Mouse (Mus musculus) hindbrain, embryonic 13.5 days (tissue): ENCODE measurements around the gene Dvl3. TPM values are rescaled to one million over a fixed set of nuclear protein-coding genes. Genes with fewer than 3 reads are reported as not detected.

Source experiments
- ATAC-seq: fragments of 200-750 bp; cut with Nextera tagmentation; 2 replicates; pipeline ENCODE4 v1.8.0; 2017; ENCODE audit warnings: moderate TSS enrichment; ENCODE audit not compliant: low FRiP score
- H3K27ac ChIP-seq: fragments of 300-500 bp; sonication (generic); 2 replicates; pipeline ENCODE4 v1.5.1; 2015; ENCODE audit warnings: inconsistent platforms, mild to moderate bottlenecking, moderate library complexity
- H3K27me3 ChIP-seq: fragments of 300-500 bp; sonication (generic); 2 replicates; pipeline ENCODE4 v1.6.1; 2015; ENCODE audit warnings: mild to moderate bottlenecking, inconsistent platforms
- H3K36me3 ChIP-seq: fragments of 300-500 bp; sonication (generic); 2 replicates; pipeline ENCODE4 v1.6.1; 2015; ENCODE audit warnings: mild to moderate bottlenecking, inconsistent platforms
- H3K4me1 ChIP-seq: fragments of 300-500 bp; sonication (generic); replicated peaks from 2 replicates; pipeline ENCODE4 v1.6.1; 2015; ENCODE audit warnings: inconsistent platforms
- H3K4me2 ChIP-seq: fragments of 300-500 bp; sonication (generic); 2 replicates; pipeline ENCODE4 v1.6.1; 2015; ENCODE audit warnings: inconsistent platforms, mild to moderate bottlenecking, moderate library complexity
- H3K4me3 ChIP-seq: fragments of 300-500 bp; sonication (generic); 2 replicates; pipeline ENCODE4 v1.5.1; 2015; ENCODE audit warnings: mild to moderate bottlenecking, inconsistent platforms
- H3K9ac ChIP-seq: fragments of 300-500 bp; sonication (generic); 2 replicates; pipeline ENCODE4 v1.6.1; 2015; ENCODE audit warnings: mild to moderate bottlenecking, inconsistent platforms
- H3K9me3 ChIP-seq: fragments of 300-500 bp; sonication (generic); 2 replicates; pipeline ENCODE4 v1.6.1; 2016; ENCODE audit warnings: inconsistent platforms
- WGBS: fragments of 180-500 bp; shearing (Covaris S2); methylation state at CpG from one replicate; pipeline ENCODE4 v1.1.7; 2015; 5-methylcytosine and 5-hydroxymethylcytosine counted together
- polyA plus RNA-seq: library from polyadenylated mRNA; unstranded; fragments of >200 nt; fragmentation: Nextera tagmentation; extraction: Ambion mirVana; gene quantifications from 2 replicates; pipeline ENCODE4 v1.2.1, GENCODE M21; 2015

Dvl3 gene
- polyA plus RNA-seq, 1 experiment from 2014 or later = 40.7 TPM

DNA sequence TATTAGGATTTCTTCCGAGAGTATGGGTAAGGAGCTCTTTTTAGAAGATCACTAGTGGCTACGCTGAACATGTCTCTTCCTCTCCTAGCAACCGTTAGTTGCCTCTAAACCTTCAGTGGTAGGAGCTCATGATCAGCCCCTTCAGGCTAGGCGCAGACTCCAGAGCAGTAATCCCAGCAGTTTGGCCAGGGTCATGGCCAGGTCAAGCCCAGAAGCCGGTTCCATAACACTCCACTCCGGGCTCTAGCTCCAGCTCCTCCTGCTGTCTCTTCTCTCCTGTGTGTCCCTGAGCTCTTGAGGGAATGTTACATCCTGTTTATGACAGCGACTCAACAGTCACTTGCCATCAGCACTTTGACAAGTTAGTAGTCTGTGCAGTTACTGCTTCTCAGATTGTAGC is 40.6 kb downstream of the Dvl3 start:
- Histone ChIP-seq H3K9ac (no peak overlapping the region), H3K27ac (no peak overlapping the region), H3K4me2 (no peak overlapping the region), H3K4me1 (no peaks in the 10 kb centered on the region), H3K9me3 (no peaks in the 10 kb centered on the region), H3K27me3 (no peaks in the 10 kb centered on the region), H3K4me3 (no peak overlapping the region), H3K36me3 (peaks cover 90% of the 10 kb centered on the region)
- ATAC-seq = no peak
- 83% methylated on average over 7 of the region's 7 CpGs for whole genome bisulfite sequencing

DNA sequence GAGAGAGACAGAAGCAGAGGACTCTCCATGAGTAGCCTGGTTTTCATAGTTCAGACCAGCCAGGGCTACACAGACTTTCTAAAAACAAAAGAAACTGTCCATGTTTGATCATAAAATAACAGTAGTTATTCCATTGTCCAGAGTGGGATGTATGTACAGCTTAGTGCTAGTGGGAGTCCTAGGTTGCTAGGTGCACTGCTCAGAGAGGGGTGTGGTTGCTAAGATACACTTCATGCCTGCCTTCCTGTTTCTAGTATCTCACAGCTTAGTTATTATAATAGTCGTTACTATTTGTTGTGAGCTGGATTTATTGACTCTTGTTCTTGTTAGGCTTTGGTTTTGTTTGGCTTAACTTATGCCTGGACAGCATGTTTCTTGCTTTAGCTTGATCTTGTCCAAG is 48.3 kb downstream of the Dvl3 start:
- H3K4me2 ChIP-seq = no peak overlapping the region
- no peak overlapping the region for H3K9ac ChIP-seq
- peaks cover 34% of the 10 kb centered on the region for H3K36me3 ChIP-seq
- no peak overlapping the region for H3K4me3 ChIP-seq
- H3K4me1 ChIP-seq = no peaks in the 10 kb centered on the region
- no peaks in the 10 kb centered on the region for H3K27me3 ChIP-seq
- no peaks in the 10 kb centered on the region for H3K9me3 ChIP-seq
- ATAC-seq = no peak
- WGBS = 63% methylated on average over 1 of the region's 1 CpGs
- no peak overlapping the region for H3K27ac ChIP-seq

Other genes with a start within 250 kb of the Dvl3 start
- gene Parl, start 214.6 kb upstream of the Dvl3 start, polyA plus RNA-seq = 79.2 and 82.5 TPM in 2 replicates
- not detected in 2 replicates for gene Cyp2ab1, start 191.6 kb upstream of the Dvl3 start, polyA plus RNA-seq
- 142 and 143 TPM in 2 replicates for gene Abcc5, start 90.6 kb upstream of the Dvl3 start, polyA plus RNA-seq
- 99.5 and 100 TPM in 2 replicates for gene Eif2b5, start 18.2 kb upstream of the Dvl3 start, polyA plus RNA-seq
- gene Ap2m1, start 18.5 kb downstream of the Dvl3 start, polyA plus RNA-seq = 1,101 and 1,130 TPM in 2 replicates
- gene Abcf3, start 31.6 kb downstream of the Dvl3 start, polyA plus RNA-seq = 81.2 and 85.0 TPM in 2 replicates
- 13.1 and 14.1 TPM in 2 replicates for gene Vwa5b2, start 72.5 kb downstream of the Dvl3 start, polyA plus RNA-seq
- 13.4 and 15.1 TPM in 2 replicates for gene Eef1akmt4, start 94.6 kb downstream of the Dvl3 start, polyA plus RNA-seq
- not detected in 2 replicates for gene Gm49333, start 94.6 kb downstream of the Dvl3 start, polyA plus RNA-seq
- gene Alg3, start 94.8 kb downstream of the Dvl3 start, polyA plus RNA-seq = 41.3 and 43.3 TPM in 2 replicates
- 23.1 and 24.9 TPM in 2 replicates for gene Camk2n2, start 104.3 kb downstream of the Dvl3 start, polyA plus RNA-seq
- 11.2 and 11.7 TPM in 2 replicates for gene Ece2, start 112.8 kb downstream of the Dvl3 start, polyA plus RNA-seq
- 363 and 367 TPM in 2 replicates for gene Psmd2, start 134.7 kb downstream of the Dvl3 start, polyA plus RNA-seq
- 150 and 151 TPM in 2 replicates for gene Eif4g1, start 151.3 kb downstream of the Dvl3 start, polyA plus RNA-seq
- 32.7 and 35.1 TPM in 2 replicates for gene Fam131a, start 176.3 kb downstream of the Dvl3 start, polyA plus RNA-seq
- gene Polr2h, start 200.7 kb downstream of the Dvl3 start, polyA plus RNA-seq = 83.5 and 93.7 TPM in 2 replicates
- 30.2 and 31.1 TPM in 2 replicates for gene Clcn2, start 200.8 kb downstream of the Dvl3 start, polyA plus RNA-seq
- gene Chrd, start 216.1 kb downstream of the Dvl3 start, polyA plus RNA-seq = 5.7 and 6.4 TPM in 2 replicates
- gene Thpo, start 217.5 kb downstream of the Dvl3 start, polyA plus RNA-seq = 0.88 and 1.1 TPM in 2 replicates